Mouse (Mus musculus) kidney, postnatal 10 days (tissue): ENCODE data around the gene Enpep.

Experiments used
- DNase-seq: peaks from one replicate; pipeline ENCODE4 v3.0.0; 2021; ENCODE audit warnings: mixed read lengths

Gene Enpep

DNA sequence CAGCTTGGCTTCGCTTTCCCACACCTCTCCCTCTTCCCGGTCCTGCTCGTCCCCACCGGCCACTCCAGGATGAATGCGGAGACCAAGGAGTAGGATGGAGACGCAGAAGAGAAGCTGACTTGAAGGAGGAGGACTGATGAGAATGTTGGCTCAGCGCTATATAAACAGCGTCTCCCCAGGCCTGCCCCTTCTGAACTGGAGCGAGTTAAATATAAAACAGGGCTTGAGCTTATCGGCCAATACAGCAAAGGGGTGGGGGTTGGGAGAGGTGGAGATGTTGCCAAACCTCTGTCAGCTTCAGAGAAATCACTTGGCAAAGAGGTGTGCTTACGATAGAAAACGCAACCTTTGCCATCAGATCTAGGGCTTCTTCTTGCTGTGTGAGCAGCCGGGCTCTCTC lies at the start of gene Enpep:
Gene Enpep (minus strand): TSS at position 135 of the 400 bp plus-strand sequence.
- DNase-seq: peak; percentile 86

DNA sequence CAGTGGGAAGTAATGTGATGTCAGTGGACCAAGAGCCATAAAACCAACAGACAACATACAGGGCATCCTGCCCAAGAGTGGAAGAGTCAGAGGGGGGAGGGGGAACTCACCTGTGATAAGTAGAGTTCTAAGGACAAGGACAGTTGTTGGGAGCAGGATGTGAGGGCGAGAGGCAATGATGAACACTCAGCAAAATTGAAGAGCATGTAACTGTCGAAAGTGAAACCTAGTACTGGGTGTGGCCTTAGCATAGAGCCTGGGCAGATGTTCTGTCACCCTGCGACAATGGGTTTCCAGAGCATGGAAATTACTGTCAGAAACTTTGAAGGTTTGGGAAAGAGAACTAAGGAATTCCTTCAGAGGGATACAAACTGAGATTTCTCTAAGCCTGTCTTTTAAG lies 46.6 kb upstream of the Enpep start:
- no peak for DNase-seq

DNA sequence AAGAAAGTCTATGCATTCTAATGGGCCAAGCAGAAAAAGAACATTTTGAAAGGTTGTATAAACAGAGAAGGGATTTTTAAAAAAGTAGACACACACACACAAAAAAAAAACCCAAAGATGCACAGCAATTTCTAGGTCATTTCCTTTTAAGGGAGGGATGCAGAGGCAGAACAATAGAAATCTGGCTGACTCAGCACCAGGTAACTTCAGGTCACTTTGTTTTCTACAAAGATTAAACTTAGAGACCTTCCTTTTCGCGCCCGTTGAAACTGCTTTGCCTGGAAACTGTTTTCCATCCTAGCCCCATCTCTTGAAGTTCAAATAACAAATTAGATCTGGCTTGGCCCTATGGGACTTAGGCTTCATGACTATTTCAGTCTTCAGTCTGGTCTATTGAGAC lies 42.6 kb upstream of the Enpep start:
- DNase-seq: no peak

DNA sequence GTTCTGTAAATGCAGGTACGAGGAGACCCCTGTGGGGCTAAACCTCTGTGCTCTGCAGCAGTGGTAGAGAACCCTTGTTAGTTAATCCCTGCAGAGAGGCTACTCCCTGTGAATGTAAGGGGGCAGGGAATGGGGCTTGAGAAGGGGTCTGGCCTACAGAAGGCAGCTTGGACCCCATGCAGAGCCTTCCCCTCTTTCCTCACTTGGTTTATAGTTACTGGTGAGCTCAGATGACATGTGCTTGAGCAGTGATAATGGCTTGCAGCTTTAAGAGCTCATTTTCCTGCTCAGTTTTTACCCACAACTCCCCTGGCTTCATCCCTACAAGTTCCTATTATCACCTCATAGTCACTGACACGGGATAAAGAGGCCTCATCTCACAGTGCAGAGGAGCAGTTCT lies 40.6 kb upstream of the Enpep start:
- no peak for DNase-seq

DNA sequence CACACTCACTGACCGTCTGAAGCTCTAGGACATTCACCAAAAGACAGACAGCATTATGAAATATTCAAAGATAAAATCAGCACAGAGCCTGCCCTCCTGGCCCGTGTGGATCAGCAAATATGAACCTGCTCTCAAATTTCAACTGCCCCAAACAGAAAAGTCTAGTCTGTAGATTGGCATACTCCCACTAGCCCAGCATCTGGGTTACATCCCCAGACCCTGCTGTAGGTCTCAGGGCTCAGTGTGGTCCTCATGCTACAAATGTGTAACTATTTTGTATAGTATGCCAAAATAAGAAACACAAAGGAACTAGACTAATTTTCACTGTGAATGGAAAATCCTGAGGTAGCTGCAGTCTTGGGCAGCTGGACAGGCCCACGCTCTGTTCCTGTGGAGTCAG lies 37.0 kb upstream of the Enpep start:
- no peak for DNase-seq

DNA sequence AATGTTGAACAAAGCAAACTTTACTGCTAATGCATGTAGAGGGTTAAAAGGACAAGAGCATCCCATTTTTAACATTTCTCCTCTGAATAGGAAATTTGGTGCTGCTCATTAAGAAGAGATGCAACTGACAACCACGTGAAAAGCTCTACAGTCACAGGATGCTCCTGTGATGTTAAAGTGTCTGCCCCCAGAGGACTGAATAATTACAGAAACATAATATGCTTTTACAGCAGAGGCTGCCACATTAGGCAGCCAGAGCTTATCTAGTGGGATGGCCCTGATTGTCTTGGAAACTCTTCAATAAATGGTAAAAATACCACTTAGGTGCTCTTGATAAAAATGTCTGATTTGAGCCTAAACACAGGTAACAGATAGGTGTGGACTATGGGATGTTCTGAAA lies 33.4 kb upstream of the Enpep start:
- DNase-seq: no peak

DNA sequence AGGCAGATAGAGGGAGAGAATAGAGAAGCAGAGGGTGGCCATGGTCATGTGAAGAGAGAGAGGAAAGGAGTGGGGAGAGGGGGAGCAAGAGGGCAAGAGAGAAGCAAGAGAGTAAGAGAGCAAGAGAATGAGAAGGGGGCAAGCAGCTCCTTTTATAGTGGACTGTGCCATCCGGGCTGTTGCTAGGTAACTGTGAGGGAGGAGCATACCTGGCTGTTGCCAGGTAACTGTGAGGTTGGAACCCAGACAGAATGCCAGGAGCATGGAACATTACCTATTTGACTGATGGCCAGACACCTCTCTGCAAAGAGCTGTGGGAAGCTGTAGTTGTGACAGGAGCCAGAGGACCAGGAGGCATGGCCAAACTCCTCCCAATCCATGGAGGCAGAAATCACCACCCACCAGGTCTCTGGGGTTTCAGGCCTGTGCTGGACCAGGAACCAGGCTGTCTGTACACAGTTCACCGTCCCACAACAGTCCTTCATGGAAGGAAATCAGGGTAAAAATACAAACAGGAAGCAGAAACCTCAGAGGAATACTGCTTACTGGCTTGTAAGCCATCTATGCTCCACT lies 32.4 kb upstream of the Enpep start:
- DNase-seq: no peak

DNA sequence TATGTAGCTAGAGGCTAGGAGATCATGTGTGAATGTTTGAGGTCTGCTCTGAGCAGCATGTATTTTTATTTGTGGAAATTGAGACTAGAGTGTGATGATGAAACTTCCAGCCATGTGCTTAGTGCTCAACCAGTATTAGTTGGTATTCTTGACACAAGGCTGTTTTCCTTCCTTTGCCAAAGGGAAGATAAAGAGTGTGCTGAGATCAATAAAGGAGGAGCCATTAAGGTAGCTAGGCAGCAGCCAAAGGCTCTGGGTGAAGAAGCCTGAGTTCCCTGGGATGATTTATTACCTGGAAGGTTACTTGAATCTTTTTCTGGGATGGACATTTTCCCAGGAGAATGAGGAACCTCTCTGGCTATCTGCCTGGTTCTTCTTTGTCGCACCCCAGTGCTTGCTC lies 30.9 kb upstream of the Enpep start:
- no peak for DNase-seq

DNA sequence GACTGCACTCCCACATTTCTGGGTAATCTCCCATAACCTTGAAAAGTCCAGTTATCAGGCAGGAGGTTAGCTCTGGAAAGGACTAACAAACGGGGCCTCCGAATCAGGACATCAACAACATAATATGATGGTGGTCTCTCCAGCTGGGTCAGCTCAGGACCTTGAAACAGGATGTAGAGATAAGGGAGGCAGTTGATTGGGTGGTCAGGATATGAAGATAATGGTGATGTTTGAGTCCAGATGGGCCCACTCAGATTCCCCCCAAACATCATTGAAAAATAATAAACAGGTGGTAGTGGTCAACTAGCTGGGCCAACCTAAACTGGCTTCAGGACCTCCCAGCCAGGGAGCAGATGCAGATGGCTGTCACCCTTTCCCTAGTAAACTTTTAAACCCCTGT lies 25.6 kb upstream of the Enpep start:
- no peak for DNase-seq

DNA sequence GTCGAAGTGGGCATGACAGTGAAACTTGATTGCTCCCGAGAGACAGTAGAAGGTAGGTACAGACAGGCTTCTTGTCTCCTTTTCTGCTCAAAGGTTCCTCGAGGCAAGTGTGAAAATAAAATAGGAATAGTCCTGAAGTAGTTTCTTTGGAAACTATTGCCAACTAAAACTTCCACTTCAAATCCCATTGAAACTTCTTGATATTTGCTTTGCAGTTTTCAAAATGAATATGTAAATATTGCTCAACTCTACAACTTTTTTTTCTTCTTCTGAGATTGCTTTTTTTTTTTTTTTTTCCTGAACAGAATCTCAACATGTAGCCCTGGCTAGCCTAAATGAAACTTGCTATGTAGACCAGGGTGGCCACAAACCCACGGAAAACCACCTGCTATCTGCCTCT lies 21.4 kb upstream of the Enpep start:
- no peak for DNase-seq

DNA sequence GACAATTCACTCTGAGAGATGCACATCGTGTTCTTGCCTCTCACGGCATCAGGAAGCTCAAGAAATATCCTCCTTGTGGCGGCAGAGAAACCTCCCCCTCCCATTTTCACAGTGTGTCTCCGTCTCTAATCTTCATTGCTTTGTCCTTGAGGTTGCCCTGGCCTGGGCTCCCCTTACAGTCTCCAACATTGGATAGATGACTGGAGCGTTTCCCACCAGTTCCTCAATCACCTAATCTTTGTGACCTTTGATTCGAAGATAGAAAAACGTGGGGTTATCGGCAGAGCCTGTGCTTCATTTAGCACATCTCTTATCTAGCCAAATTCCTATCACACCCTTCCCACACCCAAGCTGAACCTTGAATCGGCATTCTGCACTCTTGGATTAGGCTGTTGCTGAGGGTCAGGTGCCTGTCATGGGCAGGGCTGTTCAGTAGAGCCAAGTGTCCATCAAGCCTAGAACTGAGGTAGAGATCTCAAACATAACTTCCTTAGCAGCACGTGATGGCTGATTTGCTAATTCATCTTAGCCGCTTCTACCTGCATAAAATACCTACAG lies 18.9 kb upstream of the Enpep start:
- DNase-seq: no peak

DNA sequence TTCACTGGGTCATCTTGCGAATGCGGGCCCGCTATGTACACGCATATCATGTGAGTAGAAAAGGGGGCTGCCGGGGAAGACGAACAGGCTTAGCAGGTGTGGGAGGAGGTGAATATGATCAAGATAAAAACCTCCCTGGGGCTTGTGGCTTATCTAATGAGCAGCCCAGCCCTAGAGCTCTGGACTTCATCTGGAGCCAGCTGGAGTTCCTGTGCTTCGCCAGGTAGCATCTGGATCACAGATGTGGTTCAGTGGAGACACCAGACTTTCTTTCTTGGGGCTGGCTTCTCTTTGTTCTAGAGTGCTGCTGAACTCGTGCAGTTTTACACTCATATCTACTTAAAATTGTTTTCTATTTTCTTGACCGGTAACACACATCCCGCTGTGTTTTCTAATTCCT lies 14.8 kb upstream of the Enpep start:
- DNase-seq: no peak

DNA sequence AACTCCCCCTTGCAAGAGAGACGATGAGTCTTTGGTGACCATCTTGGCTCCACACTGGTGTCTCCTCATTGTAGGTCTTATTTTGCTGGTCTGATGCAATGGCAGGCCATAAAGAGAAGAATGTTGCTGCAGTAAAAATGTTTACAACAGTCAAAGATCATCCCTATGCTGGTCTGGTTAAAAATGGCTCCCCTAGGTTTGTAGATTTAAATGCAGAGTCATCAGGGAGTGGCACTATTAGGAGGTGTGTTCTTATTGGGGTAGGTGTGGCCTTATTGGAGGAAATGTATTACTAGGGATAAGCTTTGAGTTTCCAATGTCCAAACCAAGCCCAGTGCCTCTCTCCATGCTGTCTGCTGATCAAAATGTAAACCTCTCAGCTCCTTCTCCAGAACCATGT lies 10.2 kb upstream of the Enpep start:
- no peak for DNase-seq

DNA sequence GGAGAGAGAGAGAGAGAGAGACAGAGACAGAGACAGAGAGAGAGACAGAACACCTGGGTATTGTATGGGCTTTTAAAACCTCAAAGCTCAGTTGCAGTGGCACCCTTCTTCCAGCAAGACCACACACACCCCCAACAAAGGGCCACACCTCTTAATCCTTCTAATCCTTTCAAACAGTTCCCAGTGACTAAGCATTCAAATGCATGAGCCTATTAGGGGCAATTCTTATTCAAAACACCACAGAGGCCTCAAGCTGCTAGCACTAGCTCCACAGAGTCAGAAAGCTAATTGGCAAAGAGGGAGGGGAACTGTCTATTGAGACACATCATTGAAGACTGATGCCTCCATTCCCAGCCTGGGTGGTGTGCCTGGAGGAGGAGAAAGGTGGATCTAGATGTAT lies 8.5 kb upstream of the Enpep start:
- no peak for DNase-seq

DNA sequence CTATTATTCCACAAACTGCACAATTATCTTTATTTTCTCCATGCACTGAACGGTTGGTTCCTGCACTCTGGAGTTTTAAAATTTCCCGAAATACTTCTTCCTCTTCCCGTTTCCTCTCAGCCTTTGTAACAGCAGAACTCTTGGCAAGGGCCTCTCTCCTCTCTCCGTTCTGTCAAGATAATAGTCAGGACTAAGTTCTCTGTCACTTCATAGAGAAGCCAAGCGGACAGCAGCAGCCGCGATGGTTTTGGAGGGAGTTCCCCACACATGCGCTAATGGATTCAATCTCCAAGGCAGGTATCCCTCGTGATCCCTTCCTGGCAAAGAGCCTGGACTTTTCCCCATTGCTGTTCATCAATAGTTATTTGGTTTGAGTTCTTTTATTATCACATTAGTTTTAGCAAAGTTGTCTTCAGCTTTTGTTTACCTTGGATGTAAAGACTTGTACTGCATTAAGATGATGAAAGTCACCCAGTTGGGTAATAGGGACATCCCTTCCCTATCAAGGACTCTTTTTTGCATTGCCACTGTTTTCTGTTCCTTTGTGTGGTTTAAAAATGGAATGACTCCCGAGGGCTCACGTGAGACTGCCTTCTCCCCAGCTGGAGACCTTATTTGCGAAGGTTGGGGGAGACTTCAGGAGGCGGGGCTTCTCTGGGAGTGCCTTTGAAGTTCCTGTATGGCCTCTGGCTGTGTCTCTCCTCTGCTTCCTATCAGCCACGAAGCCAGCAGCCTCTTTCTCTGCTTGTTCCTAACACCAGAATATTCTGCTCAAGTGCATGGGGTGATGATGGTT lies 6.0 kb upstream of the Enpep start:
- DNase-seq: peak; percentile 41

DNA sequence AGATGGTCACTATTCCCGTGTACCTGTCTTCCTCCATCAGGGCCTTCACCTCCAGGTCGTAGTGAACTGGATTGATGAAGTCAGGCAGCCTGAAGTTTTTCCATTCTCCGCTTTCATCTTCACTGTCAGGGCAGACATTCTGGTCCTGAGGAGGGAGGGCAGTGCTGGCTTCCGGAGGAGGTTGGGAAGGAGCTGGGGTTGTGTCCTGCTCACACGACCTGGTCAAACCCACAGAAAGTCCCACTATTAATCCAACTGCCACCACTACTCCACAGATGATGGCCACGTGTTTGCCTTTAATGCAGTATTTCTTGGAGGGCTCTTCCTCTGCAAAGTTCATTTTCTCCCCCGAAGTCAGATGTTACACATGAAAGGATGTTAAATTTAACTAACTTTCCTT lies 378 bp downstream of the Enpep start:
- DNase-seq: peak; percentile 34

DNA sequence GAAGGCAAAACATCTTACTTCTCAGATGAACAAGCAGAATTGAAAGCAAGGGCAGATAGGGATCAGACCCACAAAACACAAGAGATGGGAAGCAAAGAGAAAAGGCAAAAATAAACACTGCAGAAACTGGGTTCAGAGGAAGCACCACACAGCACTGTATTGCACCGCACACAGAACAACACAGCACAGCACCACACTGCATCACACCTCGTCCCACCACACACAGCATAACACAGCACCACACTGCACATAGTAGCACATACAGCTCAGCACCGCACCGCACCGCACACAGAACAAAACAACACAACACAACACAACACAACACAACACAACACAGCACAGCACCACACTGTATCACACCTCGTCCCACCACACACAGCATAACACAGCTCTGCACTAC lies 1.1 kb downstream of the Enpep start:
- no peak for DNase-seq

DNA sequence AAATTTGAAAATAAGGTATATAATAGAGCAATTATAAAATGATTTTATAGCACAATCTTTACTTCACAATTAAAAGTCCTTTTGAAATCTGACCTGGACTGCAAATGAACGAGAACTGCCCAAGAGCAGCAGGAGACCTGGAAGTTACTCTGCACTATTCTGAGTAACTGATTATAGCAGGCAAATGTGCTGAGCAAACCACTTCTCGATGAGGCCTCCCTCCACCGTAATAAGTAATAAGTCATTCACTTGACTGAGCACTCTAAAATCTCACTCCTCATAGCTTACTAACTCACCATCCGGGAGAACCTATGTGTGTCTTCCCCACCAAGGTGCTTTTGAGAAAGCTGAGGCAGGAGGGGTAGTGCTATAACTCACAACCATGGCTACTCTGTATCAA lies 4.5 kb downstream of the Enpep start:
- no peak for DNase-seq

DNA sequence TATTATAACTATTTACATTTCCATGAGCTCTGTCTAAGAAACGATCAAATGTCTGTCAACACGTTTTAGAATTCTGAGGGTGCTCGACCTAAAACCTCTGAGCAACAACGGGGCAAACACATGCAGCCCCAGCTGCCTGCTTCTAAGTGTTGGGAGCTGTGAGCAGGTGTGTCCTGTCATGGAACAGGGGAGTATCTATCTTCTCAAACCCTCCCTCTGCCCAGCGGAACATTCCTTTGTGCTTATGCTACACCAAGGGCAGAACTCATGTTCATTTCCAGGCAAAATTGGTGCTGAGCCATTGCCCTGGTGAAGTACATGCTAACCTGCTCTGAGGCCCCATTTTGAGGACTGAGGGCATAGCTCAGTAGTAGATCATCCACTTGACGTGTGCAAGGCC lies 10.9 kb downstream of the Enpep start:
- peak; percentile 31 for DNase-seq

DNA sequence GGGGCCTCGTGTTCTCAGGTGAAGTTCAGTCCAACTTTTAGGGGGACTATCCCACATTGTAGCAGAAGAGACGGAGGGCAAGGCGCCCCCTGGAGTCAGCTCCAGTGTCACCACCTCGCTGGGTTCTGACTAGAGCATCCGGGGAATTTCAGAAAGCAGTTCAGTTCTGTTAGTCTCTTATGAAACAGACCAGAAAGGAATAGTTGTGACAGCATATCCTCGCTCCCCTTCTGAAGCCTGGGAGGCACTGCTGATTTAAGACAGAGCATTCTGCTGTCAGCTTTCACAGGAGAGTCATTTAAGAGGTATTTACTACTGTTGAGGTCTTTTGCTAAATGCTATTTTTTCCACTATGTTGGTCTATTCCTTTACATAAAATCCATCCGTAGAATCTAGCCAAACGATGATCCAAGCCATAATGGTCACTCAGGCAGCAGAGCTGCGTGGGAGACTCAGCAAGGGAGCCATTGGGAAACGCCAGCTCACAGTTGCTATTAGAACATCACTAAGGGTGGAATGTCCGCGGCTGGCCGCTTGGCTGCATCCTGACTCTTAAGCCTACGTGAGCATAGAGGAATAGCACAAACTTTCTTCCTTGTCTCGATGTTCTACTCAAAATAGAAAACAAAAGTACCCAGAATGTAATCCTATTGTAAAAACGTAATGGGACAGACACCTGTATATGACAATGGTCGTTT lies 15.3 kb downstream of the Enpep start:
- no peak for DNase-seq

DNA sequence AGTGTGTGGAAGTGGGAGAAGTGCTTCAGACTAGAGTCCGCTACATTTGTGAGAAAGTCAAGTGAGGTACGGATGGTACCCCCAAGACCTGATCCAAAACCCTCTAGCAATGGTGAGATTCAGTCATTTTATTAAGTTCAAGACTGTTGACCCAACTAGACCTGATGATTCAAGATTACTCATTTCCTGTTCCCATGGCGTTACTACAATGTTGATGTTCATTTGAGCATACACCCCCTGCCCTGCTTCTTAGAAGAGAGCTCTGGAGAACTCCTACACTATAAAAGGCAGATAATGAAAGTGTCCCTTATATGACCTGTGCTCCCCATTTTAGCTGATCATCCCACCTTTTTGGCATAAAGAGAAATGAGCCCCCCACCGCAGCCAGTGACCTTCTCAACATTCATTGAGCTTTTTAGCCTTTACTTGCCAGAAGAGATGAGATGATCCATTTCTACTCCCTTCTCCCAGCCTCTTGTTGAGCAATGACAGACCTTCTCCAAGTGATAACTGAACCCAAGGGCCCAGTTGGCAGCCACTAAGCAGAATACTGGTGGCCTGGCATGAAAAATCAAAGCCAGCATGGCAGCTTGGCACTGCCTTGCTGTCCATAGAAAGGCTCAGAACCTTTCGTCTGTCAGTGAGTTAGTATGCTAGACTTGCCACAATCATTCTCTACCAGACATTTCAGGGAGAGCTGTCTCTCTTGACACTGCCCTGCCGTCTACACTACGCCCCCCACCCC lies 18.7 kb downstream of the Enpep start:
- DNase-seq: no peak

DNA sequence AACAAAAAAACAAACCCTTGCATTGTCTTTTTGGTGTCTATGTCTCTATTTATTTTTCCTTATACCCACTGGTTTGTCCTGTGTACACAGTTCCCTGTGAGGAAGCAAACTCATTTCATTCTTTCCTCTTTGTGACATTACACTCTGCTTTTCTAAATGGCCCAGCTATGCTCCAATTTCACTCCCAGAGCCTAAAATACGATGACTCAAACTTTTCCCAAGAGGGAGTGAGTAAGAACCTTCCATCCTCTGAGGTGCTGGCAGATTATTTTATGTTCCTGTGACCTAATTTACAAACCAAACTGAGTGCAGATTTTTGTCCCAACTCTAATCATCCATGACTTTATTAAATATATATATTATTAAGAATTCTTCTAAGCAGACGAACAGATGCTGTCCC lies 19.3 kb downstream of the Enpep start:
- no peak for DNase-seq

DNA sequence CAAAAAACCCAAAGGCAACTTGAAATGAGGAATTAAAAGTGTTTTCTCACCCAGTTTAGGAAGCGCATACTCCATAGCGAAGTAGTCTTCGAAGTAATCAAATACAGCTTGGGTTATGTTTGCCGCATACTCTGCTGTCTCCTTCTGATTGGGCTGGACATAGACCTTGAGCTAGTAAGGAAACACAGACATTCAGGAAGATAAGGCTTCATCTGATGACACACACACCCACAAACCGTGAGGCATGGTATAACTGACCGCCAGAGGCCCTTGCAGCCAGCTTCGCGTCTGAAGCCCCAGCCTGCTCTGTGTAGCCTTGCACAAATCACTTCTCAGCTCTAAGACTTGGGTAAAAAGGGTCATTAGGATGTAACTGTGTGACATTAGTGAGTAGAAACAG lies 20.0 kb downstream of the Enpep start:
- DNase-seq: no peak
